Mouse (Mus musculus): ENCODE measurements at regions not wholly inside any gene's neighbourhood (a gene's known extent, or its start where the extent isn't known, plus 50 kb on each side); places are given as distances from the start of the nearest gene placed in this dataset.

DNA sequence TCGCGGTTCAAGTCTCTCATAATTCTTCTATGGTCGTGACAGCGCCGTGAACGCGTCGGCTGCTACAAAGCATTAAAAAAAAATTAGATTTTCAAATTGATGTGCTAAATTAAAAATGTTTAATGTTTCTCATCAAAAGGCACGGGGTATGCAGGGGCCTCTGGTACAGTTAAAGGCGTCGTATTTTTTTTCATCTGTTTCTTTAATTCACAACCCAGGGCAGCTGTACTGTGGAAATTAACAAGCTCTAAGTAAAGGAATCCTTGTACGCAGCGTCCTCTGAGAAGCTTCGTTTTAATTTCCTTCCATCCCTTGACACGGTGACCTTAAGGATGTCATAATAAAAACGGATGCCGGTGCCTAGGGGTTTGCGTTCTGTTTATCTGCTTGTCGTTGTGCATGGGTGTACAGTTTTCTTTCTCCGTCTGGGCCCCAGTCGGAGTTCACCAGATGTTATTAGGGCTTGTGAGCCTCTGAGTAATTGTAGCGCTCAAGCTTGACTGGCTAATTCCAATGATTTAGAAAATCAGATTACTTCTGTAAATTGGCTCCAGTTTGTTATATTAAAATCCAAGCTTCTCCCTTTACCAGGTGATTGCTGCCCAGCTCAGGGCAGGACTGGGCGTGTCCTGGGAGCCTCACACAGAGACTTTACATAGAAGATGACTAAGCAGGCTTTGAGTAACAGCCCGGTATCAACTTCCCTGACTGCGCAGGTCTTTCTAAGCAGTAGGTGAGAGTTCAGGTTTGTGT is 2605.5 kb upstream of the 5930422O12Rik start:
- TF ChIP-seq CTCF (IDR thresholded peaks at IDR 0.05; ENCODE audit: control insufficient read depth, insufficient read depth, low read length), result no peak
- TF ChIP-seq POLR2A (IDR thresholded peaks at IDR 0.05; ENCODE audit: borderline replicate concordance, control insufficient read depth, low read depth, low read length), result no peak

Data from bone marrow, adult 2 months (tissue).